Mouse (Mus musculus): Measurements from ENCODE around the gene Zfpm1. TPM values are rescaled to one million over a fixed set of nuclear protein-coding genes. Genes with fewer than 3 reads are reported as not detected.
A peak's percentile ranks its signal among the peaks of the same experiment; 100 is the strongest.
"Not testable (repeated sequence)": the region's sequence is repeated elsewhere in the genome, so short reads cannot be mapped to it uniquely, and the experiment has no call there.

Gene Zfpm1
- polyA plus RNA-seq, 1 experiment from 2014 or later, result 6.1 TPM

DNA sequence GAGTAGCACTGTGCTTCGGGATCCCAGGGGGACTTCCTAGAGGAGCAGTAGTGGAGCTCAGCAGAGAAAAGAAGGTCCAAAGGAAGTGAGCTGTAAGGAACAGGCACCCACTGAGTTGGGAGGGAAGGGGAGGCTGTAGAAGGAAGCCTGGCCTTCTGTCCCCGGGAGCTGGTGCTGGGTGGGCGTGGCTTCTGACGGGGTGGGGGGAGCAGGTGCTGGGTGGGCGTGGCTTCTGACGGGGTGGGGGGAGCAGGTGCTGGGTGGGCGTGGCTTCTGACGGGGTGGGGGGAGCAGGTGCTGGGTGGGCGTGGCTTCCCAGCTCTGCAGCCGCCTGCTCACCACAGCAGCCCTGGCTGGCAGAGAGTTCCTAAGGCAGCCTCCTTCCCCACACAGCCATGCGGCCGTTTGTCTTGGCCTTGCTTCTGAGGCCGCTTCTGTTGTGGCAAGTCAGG, 42.0 kb downstream of the Zfpm1 start:
- H3K4me3 ChIP-seq (ENCODE audit: control insufficient read depth in 1 of 2, insufficient read depth in 1 of 2, low read depth in 1 of 2, low read length in 2 of 2), result not testable (repeated sequence)
- H3K4me1 ChIP-seq (ENCODE audit: control insufficient read depth in 2 of 2, insufficient read depth in 2 of 2, low read length in 2 of 2), result peaks cover 68 to 86% of the 10 kb centered on the region in 2 experiments

DNA sequence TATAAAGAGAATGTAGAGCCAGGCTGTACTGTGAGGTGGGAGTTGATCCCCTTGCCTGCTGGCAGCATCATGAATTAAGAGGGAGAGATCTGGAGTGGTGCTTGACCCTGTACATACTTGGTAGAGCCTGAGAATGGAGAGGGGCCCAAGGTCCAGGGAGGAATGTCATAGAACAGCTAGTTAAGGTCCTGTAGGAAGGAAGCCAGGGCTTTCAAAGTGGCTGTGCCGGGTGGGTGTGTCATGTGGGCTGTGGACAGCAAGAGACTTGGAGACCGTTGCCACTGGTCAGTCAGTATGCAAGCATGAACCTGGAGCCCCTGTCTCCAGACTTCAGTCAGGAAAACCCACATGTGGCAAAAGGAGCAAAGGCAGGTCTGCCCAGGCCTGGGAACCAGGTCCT, 43.3 kb downstream of the Zfpm1 start:
- Histone ChIP-seq H3K36me3 (ENCODE audit: control insufficient read depth, insufficient read depth, low read length) (peaks cover 38% of the 10 kb centered on the region; the same call in 1 of the 2 replicates), H3K4me1 (ENCODE audit: control insufficient read depth in 2 of 2, insufficient read depth in 2 of 2, low read length in 2 of 2) (peaks cover 78 to 91% of the 10 kb centered on the region in 2 experiments), H3K9me3 (ENCODE audit: control insufficient read depth, low read length) (no peaks in the 10 kb centered on the region), H3K9ac (ENCODE audit: low read length) (peak overlapping the region; percentile 59), H3K4me3 (ENCODE audit: control insufficient read depth in 1 of 2, insufficient read depth in 1 of 2, low read depth in 1 of 2, low read length in 2 of 2) (no peak overlapping the region), H3K27ac (replicated peaks in 1 of 2; ENCODE audit: control insufficient read depth in 1 of 2, insufficient read depth in 1 of 2, low read depth in 2 of 2, low read length in 2 of 2) (peak overlapping the region; percentile 26 to 78), H3K4me2 (ENCODE audit: low read length) (0 out of 2 replicates have a peak overlapping the region, but pooled peaks have one; percentile 24), H3K27me3 (ENCODE audit: control insufficient read depth, insufficient read depth, low read length) (no peaks in the 10 kb centered on the region)
- no peak for ATAC-seq (ENCODE audit: insufficient number of reproducible peaks, insufficient read depth, low FRiP score, low read depth)
- WGBS, result 48% methylated on average over 2 of the region's 2 CpGs

More for the DNA sequence above, 42.0 kb downstream of the Zfpm1 start:
- H3K9me3 ChIP-seq (ENCODE audit: control insufficient read depth, low read length); H3K27me3 ChIP-seq (ENCODE audit: control insufficient read depth, insufficient read depth, low read length); ATAC-seq (ENCODE audit: insufficient number of reproducible peaks, insufficient read depth, low FRiP score, low read depth): not testable (repeated sequence)
- H3K9ac ChIP-seq (ENCODE audit: low read length), result peak overlapping the region; percentile 59; the same call in 1 of the 2 replicates
- 19% methylated on average over 8 of the region's 13 CpGs for WGBS
- peaks cover 32% of the 10 kb centered on the region; the same call in 1 of the 2 replicates for H3K36me3 ChIP-seq (ENCODE audit: control insufficient read depth, insufficient read depth, low read length)
- H3K27ac ChIP-seq (replicated peaks in 1 of 2; ENCODE audit: control insufficient read depth in 1 of 2, insufficient read depth in 1 of 2, low read depth in 2 of 2, low read length in 2 of 2), result peak overlapping the region; percentile 26 to 78
- H3K4me2 ChIP-seq (ENCODE audit: low read length), result 0 out of 2 replicates have a peak overlapping the region, but pooled peaks have one; percentile 18

DNA sequence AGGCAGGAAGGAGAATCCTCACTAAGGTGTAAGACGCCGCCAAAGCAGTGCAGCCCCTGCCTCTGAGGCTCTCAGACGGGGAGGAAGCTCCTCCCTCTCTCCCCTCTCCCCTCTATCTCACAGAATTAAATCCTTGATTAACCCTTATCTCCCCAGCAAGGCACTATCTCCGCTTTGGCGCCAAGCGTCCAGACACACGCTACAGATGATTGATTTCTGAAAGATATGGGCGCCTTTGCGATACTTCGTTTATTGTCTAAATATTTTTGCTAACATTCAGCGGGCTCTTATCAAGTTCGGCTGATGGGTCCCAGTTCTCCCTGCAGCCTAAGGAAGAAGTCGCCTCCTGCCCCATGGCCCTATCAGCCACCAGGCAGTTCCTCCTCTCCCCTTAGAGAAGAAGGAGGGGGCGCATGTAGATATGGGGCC, 44.2 kb downstream of the Zfpm1 start:
- Histone ChIP-seq H3K36me3 (ENCODE audit: control insufficient read depth, insufficient read depth, low read length) (peaks cover 35% of the 10 kb centered on the region; the same call in 1 of the 2 replicates), H3K27ac (replicated peaks in 1 of 2; ENCODE audit: control insufficient read depth in 1 of 2, insufficient read depth in 1 of 2, low read depth in 2 of 2, low read length in 2 of 2) (peak overlapping the region; percentile 26 to 78), H3K4me1 (ENCODE audit: control insufficient read depth in 2 of 2, insufficient read depth in 2 of 2, low read length in 2 of 2) (peaks cover 80 to 92% of the 10 kb centered on the region in 2 experiments), H3K27me3 (ENCODE audit: control insufficient read depth, insufficient read depth, low read length) (no peaks in the 10 kb centered on the region), H3K4me3 (ENCODE audit: control insufficient read depth in 1 of 2, insufficient read depth in 1 of 2, low read depth in 1 of 2, low read length in 2 of 2) (no peak overlapping the region), H3K9me3 (ENCODE audit: control insufficient read depth, low read length) (no peaks in the 10 kb centered on the region), H3K4me2 (ENCODE audit: low read length) (peak overlapping the region; percentile 24), H3K9ac (ENCODE audit: low read length) (peak overlapping the region; percentile 59; the same call in 1 of the 2 replicates)
- no peak for ATAC-seq (ENCODE audit: insufficient number of reproducible peaks, insufficient read depth, low FRiP score, low read depth)
- WGBS, result 32% methylated on average over 14 of the region's 14 CpGs

DNA sequence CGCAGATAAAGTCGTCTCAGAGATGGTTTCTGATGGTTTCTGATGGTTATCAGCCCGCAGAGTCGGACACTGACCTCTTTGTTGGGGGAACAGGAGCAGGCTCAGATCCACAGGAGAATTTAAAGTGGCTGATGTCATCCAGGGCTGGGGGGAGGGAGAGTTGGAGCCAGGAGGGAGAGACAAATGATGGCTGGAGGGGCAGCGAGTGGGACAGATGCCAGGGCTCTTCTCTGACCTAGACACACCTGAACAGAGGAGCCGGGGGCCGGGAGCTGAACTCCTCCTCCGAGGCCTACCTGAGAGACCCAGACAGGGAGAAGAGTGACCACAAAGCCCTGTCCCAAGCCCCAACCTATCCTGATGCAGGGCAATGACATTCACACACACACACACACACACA, 47.1 kb downstream of the Zfpm1 start:
- 0 out of 2 replicates have a peak overlapping the region, but pooled peaks have one; percentile 0 for H3K9ac ChIP-seq (ENCODE audit: low read length)
- peaks cover 51% of the 10 kb centered on the region for H3K36me3 ChIP-seq (ENCODE audit: control insufficient read depth, insufficient read depth, low read length)
- peaks cover 57 to 71% of the 10 kb centered on the region in 2 experiments for H3K4me1 ChIP-seq (ENCODE audit: control insufficient read depth in 2 of 2, insufficient read depth in 2 of 2, low read length in 2 of 2)
- no peaks in the 10 kb centered on the region for H3K9me3 ChIP-seq (ENCODE audit: control insufficient read depth, low read length)
- H3K4me3 ChIP-seq (ENCODE audit: control insufficient read depth in 1 of 2, insufficient read depth in 1 of 2, low read depth in 1 of 2, low read length in 2 of 2), result no peak overlapping the region
- peak overlapping the region in 1 of 2 experiments; percentile 75; a peak in 1 of 4 replicates for H3K27ac ChIP-seq (replicated peaks in 1 of 2; ENCODE audit: control insufficient read depth in 1 of 2, insufficient read depth in 1 of 2, low read depth in 2 of 2, low read length in 2 of 2)
- no peak for ATAC-seq (ENCODE audit: insufficient number of reproducible peaks, insufficient read depth, low FRiP score, low read depth)
- WGBS, result 49% methylated on average over 8 of the region's 8 CpGs
- H3K4me2 ChIP-seq (ENCODE audit: low read length), result no peak overlapping the region
- H3K27me3 ChIP-seq (ENCODE audit: control insufficient read depth, insufficient read depth, low read length), result no peaks in the 10 kb centered on the region

DNA sequence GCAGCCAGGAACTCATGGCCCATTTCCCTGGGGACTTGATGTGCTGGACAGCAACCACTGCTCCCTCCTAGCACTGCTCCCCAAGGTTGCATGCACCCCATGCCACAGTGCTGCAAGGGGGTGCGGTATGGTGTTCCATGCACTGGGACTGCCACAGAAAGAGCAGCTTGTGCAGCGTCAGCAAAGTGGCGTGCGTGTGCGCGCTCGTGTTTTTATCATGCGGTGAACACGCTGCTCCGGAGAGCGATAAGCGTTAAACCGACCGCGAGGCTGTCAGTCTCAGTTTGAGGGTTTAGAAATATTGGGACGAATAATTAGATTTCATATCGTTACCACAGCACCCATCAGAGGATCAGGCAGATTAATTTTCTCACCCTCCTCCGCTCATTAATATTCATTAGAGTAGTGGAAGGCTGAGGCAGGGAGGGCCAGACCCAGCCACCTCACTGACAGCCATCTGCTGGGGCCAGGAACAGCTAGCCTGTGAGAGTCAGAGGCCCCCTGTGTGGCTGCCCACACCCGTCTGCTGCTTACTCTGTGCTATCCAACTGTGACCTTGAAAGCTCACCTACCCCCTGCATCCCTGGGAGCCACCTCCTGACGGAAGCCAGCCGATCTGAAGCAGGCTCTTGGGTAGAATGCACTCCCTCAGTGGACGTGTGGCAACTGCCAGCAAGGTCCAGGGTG, 47.8 kb downstream of the Zfpm1 start:
- H3K36me3 ChIP-seq (ENCODE audit: control insufficient read depth, insufficient read depth, low read length), result peaks cover 51% of the 10 kb centered on the region

DNA sequence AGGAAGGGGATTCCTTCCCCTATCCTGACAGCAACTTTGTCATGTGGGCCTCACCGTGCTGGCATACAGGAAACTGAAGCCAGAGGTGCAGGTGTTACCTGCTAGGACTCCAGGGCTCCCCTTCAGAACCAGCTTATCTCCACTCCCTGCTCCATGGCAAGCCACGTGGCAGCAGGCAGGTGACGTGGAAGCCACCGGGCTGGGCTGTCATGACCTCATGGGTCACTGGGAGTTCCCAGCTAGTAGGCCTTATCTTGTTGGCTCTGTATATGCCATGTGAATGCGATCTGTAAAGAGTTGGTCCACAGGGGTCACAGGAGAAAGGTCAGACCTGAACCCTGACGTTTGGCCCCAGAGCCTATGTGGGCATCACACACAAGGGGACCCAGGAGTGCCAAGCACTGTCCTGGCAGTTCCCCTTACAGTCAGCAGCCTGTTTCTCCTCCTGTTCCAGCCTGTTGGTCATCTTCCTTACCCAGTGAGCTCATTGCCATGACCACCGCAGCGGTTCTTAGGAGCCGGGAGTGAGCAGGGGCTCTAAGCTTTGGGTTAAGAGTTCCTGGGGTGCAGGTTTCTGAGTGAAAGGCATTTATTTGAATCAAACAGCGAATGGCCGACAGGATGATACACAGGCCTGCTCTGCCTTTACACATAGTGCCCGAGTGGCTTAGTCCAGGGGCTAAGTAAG, 48.6 kb downstream of the Zfpm1 start:
- Histone ChIP-seq H3K4me1 (ENCODE audit: control insufficient read depth in 2 of 2, insufficient read depth in 2 of 2, low read length in 2 of 2) (peaks cover 42 to 56% of the 10 kb centered on the region in 2 experiments), H3K9me3 (ENCODE audit: control insufficient read depth, low read length) (no peaks in the 10 kb centered on the region), H3K9ac (ENCODE audit: low read length) (peak overlapping the region; percentile 58), H3K4me2 (ENCODE audit: low read length) (no peak overlapping the region), H3K27me3 (ENCODE audit: control insufficient read depth, insufficient read depth, low read length) (no peaks in the 10 kb centered on the region), H3K4me3 (ENCODE audit: control insufficient read depth in 1 of 2, insufficient read depth in 1 of 2, low read depth in 1 of 2, low read length in 2 of 2) (no peak overlapping the region), H3K36me3 (ENCODE audit: control insufficient read depth, insufficient read depth, low read length) (peaks cover 58% of the 10 kb centered on the region), H3K27ac (replicated peaks in 1 of 2; ENCODE audit: control insufficient read depth in 1 of 2, insufficient read depth in 1 of 2, low read depth in 2 of 2, low read length in 2 of 2) (peak overlapping the region; percentile 72 to 75)
- WGBS, result 51% methylated on average over 12 of the region's 12 CpGs
- no peak for ATAC-seq (ENCODE audit: insufficient number of reproducible peaks, insufficient read depth, low FRiP score, low read depth)

More for the DNA sequence above, 47.8 kb downstream of the Zfpm1 start:
- Histone ChIP-seq H3K9ac (ENCODE audit: low read length) (peak overlapping the region; percentile 58), H3K27me3 (ENCODE audit: control insufficient read depth, insufficient read depth, low read length) (no peaks in the 10 kb centered on the region), H3K4me3 (ENCODE audit: control insufficient read depth in 1 of 2, insufficient read depth in 1 of 2, low read depth in 1 of 2, low read length in 2 of 2) (no peak overlapping the region), H3K4me1 (ENCODE audit: control insufficient read depth in 2 of 2, insufficient read depth in 2 of 2, low read length in 2 of 2) (peaks cover 50 to 64% of the 10 kb centered on the region in 2 experiments), H3K4me2 (ENCODE audit: low read length) (no peak overlapping the region), H3K27ac (replicated peaks in 1 of 2; ENCODE audit: control insufficient read depth in 1 of 2, insufficient read depth in 1 of 2, low read depth in 2 of 2, low read length in 2 of 2) (peak overlapping the region; percentile 72 to 75), H3K9me3 (ENCODE audit: control insufficient read depth, low read length) (no peaks in the 10 kb centered on the region)
- WGBS, result 74% methylated on average over 22 of the region's 22 CpGs
- ATAC-seq (ENCODE audit: insufficient number of reproducible peaks, insufficient read depth, low FRiP score, low read depth), result no peak

DNA sequence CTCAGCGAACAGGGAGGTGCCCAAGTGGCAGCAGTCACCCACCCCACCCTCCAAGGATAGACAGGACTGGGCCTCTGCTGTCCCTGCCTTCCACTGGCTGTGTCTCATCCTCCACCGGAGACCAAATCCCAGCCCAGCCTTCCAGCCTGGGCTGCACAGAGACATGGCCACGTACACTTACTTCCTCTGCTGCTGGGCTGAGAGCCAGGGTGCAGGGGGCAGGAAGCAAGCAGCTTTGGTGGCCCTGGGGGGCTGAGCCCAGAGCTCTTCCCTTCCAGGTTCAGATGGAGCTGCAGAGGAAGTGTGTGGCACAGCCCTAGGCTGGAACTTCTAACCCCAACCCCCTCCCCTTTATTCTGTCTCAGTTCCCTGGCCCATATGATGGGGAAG, 49.2 kb downstream of the Zfpm1 start:
- Histone ChIP-seq H3K9me3 (ENCODE audit: control insufficient read depth, low read length) (no peaks in the 10 kb centered on the region), H3K4me1 (ENCODE audit: control insufficient read depth in 2 of 2, insufficient read depth in 2 of 2, low read length in 2 of 2) (peaks cover 39 to 53% of the 10 kb centered on the region in 2 experiments), H3K27ac (replicated peaks in 1 of 2; ENCODE audit: control insufficient read depth in 1 of 2, insufficient read depth in 1 of 2, low read depth in 2 of 2, low read length in 2 of 2) (peak overlapping the region; percentile 72 to 75), H3K4me2 (ENCODE audit: low read length) (no peak overlapping the region), H3K9ac (ENCODE audit: low read length) (peak overlapping the region; percentile 58; the same call in 1 of the 2 replicates), H3K4me3 (ENCODE audit: control insufficient read depth in 1 of 2, insufficient read depth in 1 of 2, low read depth in 1 of 2, low read length in 2 of 2) (no peak overlapping the region), H3K36me3 (ENCODE audit: control insufficient read depth, insufficient read depth, low read length) (peaks cover 63% of the 10 kb centered on the region), H3K27me3 (ENCODE audit: control insufficient read depth, insufficient read depth, low read length) (no peaks in the 10 kb centered on the region)
- ATAC-seq (ENCODE audit: insufficient number of reproducible peaks, insufficient read depth, low FRiP score, low read depth), result 0 out of 2 replicates have a peak, but pooled peaks have one; percentile 22
- 44% methylated on average over 3 of the region's 3 CpGs for WGBS
